Mouse (Mus musculus) kidney, postnatal 0 days (tissue): ENCODE measurements at regions not wholly inside any gene's neighbourhood (a gene's known extent, or its start where the extent isn't known, plus 50 kb on each side); places are given as distances from the start of the nearest gene placed in this dataset.

Source experiments
- ATAC-seq: fragments of 200-750 bp; cut with Nextera tagmentation; replicated peaks from 2 replicates; pipeline ENCODE4 v1.8.0; 2017; ENCODE audit warnings: low read depth, moderate number of reproducible peaks, moderate TSS enrichment, moderate library complexity; ENCODE audit not compliant: low FRiP score
- DNase-seq: peaks from one replicate; pipeline ENCODE4 v3.0.0-alpha.2; 2016; ENCODE audit warnings: low spot score
- H3K27ac ChIP-seq: fragments of 300-500 bp; sonication (generic); 2 replicates; pipeline ENCODE4 v1.5.1; 2014; ENCODE audit warnings: mild to moderate bottlenecking
- H3K27me3 ChIP-seq: fragments of 300-500 bp; sonication (generic); 2 replicates; pipeline ENCODE4 v1.6.1; 2014; ENCODE audit warnings: low read length, mixed read lengths; ENCODE audit not compliant: insufficient read depth
- H3K36me3 ChIP-seq: fragments of 300-500 bp; sonication (generic); 2 replicates; pipeline ENCODE4 v1.6.1; 2014; ENCODE audit warnings: low read length, mixed read lengths; ENCODE audit not compliant: insufficient read depth
- H3K4me1 ChIP-seq: fragments of 300-500 bp; sonication (generic); replicated peaks from 2 replicates; pipeline ENCODE4 v1.6.1; 2014; ENCODE audit warnings: antibody characterized with exemption, low read length, mixed read lengths; ENCODE audit not compliant: insufficient read depth
- H3K4me2 ChIP-seq: fragments of 300-500 bp; sonication (generic); 2 replicates; pipeline ENCODE4 v1.6.1; 2014; ENCODE audit warnings: mild to moderate bottlenecking, low read length, moderate library complexity, mixed read lengths
- H3K4me3 ChIP-seq: fragments of 300-500 bp; sonication (generic); replicated peaks from 2 replicates; pipeline ENCODE4 v1.5.1; 2014; ENCODE audit warnings: low read depth, low read length
- H3K9ac ChIP-seq: fragments of 300-500 bp; sonication (generic); 2 replicates; pipeline ENCODE4 v1.6.1; 2014; ENCODE audit warnings: low read depth, low read length
- H3K9me3 ChIP-seq: fragments of 300-500 bp; sonication (generic); replicated peaks from 2 replicates; pipeline ENCODE4 v1.6.1; 2016; ENCODE audit warnings: low read length, inconsistent platforms, mixed read lengths
- CTCF ChIP-seq: IDR thresholded peaks from 2 replicates; pipeline ENCODE4 v1.5.1; 2016; ENCODE audit warnings: antibody characterized with exemption, low read depth, mild to moderate bottlenecking, moderate library complexity
- WGBS: fragments of 180-500 bp; shearing (Covaris S2); extraction: QIAGEN DNeasy Blood & Tissue Kit; methylation state at CpG from one replicate; pipeline ENCODE4 v1.1.7; 2014; 5-methylcytosine and 5-hydroxymethylcytosine counted together

DNA sequence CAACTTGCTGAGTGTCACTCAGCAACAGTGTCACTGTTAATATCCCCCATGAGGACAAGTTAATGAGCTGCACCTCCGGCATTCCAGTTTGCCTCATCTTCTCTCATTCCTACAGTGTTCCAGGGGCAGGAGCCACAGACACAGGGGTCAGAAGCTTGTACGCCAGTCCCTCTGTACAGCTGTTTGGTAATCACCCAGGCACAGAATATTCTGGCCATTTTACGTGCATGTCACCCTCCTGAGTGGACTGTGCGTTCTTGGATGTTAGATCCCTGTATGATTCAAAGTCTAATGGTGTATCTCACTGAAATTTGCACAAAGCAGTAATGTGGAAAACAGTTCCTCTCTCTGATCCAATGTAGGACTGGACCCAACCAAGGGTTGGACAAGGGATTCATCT lies 66.7 kb upstream of the Lpp start:
- Histone ChIP-seq H3K4me3 (no peak overlapping the region), H3K9ac (no peak overlapping the region), H3K36me3 (no peaks in the 10 kb centered on the region), H3K27me3 (no peaks in the 10 kb centered on the region), H3K9me3 (no peaks in the 10 kb centered on the region), H3K4me1 (no peaks in the 10 kb centered on the region), H3K27ac (no peak overlapping the region), H3K4me2 (no peak overlapping the region)
- DNase-seq, result no peak
- no peak for ATAC-seq
- TF ChIP-seq CTCF, result no peak
- WGBS, result 61% methylated on average over 4 of the region's 4 CpGs

DNA sequence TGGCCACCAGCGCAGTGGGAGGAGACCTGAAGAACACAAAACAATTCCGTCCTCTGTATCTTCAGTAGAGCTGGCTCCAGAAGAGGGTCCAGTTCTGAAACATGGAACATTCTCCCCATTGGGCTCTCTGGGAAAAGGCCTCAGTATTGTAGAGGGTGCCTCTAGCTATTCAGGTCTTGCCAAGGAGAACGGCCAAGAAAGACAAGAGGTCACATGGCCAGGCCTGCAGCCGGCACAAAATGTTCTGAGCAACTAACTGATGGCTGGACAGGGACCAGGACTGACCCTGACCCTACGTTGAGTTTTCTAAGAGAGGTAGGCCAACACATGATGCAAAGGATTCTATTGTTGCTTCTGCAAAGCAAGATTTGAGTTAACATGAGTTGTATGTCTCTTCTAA lies 67.3 kb upstream of the Lpp start:
- H3K4me1 ChIP-seq, result no peaks in the 10 kb centered on the region
- no peak for TF ChIP-seq CTCF
- no peaks in the 10 kb centered on the region for H3K36me3 ChIP-seq
- H3K4me3 ChIP-seq, result no peak overlapping the region
- no peak overlapping the region for H3K9ac ChIP-seq
- H3K9me3 ChIP-seq, result no peaks in the 10 kb centered on the region
- no peak overlapping the region for H3K4me2 ChIP-seq
- DNase-seq (no peak), ATAC-seq (no peak)
- no peaks in the 10 kb centered on the region for H3K27me3 ChIP-seq
- H3K27ac ChIP-seq, result no peak overlapping the region
- 87% methylated on average over 5 of the region's 5 CpGs for WGBS

DNA sequence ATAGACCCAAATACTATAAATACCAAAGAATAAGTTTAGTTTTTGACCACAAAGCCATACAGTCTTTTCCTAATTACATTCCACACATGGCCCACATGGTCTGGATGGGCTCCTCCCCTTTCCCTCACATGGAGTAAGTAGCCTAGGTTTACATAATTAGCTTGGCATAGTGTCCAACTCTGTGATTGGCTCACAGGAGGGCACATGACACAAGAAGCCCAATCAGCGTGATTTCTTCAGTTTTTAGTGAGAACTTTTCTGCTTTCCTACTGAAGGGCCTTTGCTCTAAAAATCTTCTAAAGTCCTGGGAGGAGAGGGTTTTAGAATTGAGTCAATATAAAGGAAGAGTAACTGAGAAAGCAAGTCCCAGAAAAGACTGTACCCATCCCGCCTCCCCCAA lies 68.4 kb upstream of the Lpp start:
- H3K27ac ChIP-seq, result no peak overlapping the region
- WGBS, result 93% methylated on average over 2 of the region's 2 CpGs
- no peak overlapping the region for H3K4me2 ChIP-seq
- H3K36me3 ChIP-seq, result no peaks in the 10 kb centered on the region
- H3K4me1 ChIP-seq, result no peaks in the 10 kb centered on the region
- TF ChIP-seq CTCF, result no peak
- H3K27me3 ChIP-seq, result no peaks in the 10 kb centered on the region
- H3K9me3 ChIP-seq, result no peaks in the 10 kb centered on the region
- H3K4me3 ChIP-seq, result no peak overlapping the region
- H3K9ac ChIP-seq, result no peak overlapping the region
- ATAC-seq (no peak), DNase-seq (no peak)

DNA sequence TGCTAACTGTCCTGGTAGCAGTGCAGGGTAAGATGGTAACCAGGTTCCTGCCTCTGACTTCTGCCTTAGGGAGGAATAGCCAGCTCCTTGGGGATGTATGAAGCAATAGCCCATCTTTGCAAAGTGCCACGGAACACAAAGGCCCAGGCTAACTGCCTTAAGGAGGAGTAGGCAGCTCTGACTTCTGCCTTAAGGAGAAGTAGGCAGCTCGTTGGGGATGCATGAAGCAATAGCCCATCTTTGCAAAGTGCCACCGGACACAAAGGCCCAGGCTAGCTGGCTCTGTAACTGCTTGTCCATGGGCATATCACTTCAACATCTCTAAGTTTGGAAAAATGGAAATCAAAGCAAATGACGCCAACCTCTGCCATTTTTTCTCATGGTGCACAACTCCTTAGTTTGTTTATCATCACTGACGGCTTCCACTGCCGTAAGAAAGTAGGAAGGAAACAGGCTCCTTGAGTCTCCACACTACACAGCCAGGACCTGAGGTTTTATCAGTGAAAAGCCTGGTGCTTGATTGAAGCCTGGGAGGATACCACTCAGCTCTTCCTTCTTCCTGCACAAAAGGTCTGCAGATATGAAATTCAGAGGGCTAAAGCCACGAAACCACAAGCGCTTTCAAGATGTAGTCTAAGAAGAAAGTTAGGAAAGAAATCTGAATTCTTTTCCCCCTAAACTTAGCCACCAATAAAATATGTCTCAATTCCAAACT lies 74.4 kb upstream of the Lpp start:
- H3K27me3 ChIP-seq, result no peaks in the 10 kb centered on the region
- H3K4me2 ChIP-seq, result no peak overlapping the region
- ATAC-seq (no peak), DNase-seq (no peak)
- H3K4me3 ChIP-seq, result no peak overlapping the region
- WGBS, result 90% methylated on average over 8 of the region's 8 CpGs
- H3K27ac ChIP-seq, result no peak overlapping the region
- 0 out of 2 replicates have a peak, but pooled peaks cover 3% of the 10 kb centered on the region for H3K9me3 ChIP-seq
- H3K4me1 ChIP-seq, result no peaks in the 10 kb centered on the region
- TF ChIP-seq CTCF, result no peak
- H3K9ac ChIP-seq, result no peak overlapping the region
- H3K36me3 ChIP-seq, result no peaks in the 10 kb centered on the region

DNA sequence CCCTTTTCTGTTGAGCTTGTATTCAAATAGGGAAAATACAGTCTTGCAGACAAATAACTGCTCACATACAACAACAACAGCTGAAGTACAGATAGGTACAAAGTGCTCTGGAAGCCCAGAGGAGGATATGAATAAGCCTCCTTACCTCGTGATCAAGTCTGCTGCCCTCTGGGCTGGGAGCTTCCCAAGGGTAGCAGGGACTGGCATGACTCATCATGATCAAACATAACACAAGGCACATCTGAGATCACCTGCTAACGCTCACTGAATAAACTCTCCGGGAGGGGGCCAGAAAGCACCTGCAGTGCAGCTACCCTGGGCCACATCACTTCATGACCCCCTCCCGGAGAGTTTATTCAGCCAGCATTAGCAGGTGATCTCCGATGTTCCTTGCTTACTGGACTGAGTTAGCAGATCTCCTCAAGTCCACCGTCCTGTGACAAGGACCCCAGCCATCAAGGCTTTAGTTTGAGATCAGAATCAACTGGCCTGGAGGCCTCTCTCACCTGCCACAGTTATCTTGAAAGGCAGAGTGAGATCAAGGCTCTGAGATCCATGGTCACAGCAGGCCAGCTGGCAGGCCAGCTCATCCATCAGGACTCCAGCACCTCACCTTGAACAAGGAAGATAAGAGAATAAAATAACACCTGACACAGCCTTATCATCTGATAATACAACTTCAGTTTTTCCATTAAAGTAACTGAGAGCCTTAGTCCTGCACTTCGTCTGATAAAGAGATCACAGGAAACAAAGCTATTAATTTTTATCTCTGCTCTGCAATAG lies 79.6 kb upstream of the Lpp start:
- no peaks in the 10 kb centered on the region for H3K27me3 ChIP-seq
- WGBS, result 72% methylated on average over 7 of the region's 7 CpGs
- 0 out of 2 replicates have a peak, but pooled peaks cover 3% of the 10 kb centered on the region for H3K9me3 ChIP-seq
- no peak for ATAC-seq
- DNase-seq, result no peak
- no peak overlapping the region for H3K4me2 ChIP-seq
- H3K9ac ChIP-seq, result no peak overlapping the region
- TF ChIP-seq CTCF, result no peak
- no peak overlapping the region for H3K27ac ChIP-seq
- no peak overlapping the region for H3K4me3 ChIP-seq
- no peaks in the 10 kb centered on the region for H3K36me3 ChIP-seq
- H3K4me1 ChIP-seq, result no peaks in the 10 kb centered on the region

DNA sequence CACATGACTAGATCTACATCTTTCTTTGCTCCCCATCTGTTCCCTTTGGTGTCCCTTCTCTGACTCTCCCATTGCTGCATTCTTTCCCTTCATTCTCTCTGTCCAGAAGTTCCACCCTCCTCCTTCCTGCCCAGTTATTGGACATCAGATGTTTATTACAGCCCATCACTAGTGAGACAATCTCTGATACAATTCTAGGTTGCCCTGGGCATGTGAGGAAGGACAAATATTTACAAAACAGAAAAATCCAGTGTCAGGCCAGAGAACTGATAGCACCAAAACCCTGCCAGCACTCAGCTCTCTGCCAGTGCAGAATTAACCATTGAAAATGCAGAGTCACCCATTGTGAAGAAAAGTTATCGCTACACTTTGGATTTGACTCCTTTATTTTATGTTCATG lies 87.9 kb upstream of the Lpp start:
- DNase-seq, result no peak
- Histone ChIP-seq H3K36me3 (no peaks in the 10 kb centered on the region), H3K4me3 (no peak overlapping the region), H3K4me2 (no peak overlapping the region), H3K27me3 (no peaks in the 10 kb centered on the region), H3K4me1 (no peaks in the 10 kb centered on the region), H3K27ac (no peak overlapping the region), H3K9ac (no peak overlapping the region), H3K9me3 (no peaks in the 10 kb centered on the region)
- 100% methylated on average over 1 of the region's 1 CpGs for WGBS
- ATAC-seq, result no peak
- no peak for TF ChIP-seq CTCF
